Mouse (Mus musculus) ES-E14 (cell line): ENCODE results near the gene Gtf2h4.

ENCODE experiments used
- HCFC1 ChIP-seq: IDR thresholded peaks from 2 replicates; pipeline ENCODE4 v1.6.1; 2012; ENCODE audit warnings: low read length, inconsistent platforms, borderline replicate concordance; ENCODE audit not compliant: insufficient read depth
- ZC3H11A ChIP-seq: IDR thresholded peaks from 2 replicates; pipeline ENCODE4 v1.6.1; 2012; ENCODE audit warnings: low read depth, mild to moderate bottlenecking, inconsistent platforms, low read length, borderline replicate concordance
- ZNF384 ChIP-seq: IDR thresholded peaks from 2 replicates; pipeline ENCODE4 v1.6.1; 2012; ENCODE audit warnings: low read depth, low read length, inconsistent platforms

DNA sequence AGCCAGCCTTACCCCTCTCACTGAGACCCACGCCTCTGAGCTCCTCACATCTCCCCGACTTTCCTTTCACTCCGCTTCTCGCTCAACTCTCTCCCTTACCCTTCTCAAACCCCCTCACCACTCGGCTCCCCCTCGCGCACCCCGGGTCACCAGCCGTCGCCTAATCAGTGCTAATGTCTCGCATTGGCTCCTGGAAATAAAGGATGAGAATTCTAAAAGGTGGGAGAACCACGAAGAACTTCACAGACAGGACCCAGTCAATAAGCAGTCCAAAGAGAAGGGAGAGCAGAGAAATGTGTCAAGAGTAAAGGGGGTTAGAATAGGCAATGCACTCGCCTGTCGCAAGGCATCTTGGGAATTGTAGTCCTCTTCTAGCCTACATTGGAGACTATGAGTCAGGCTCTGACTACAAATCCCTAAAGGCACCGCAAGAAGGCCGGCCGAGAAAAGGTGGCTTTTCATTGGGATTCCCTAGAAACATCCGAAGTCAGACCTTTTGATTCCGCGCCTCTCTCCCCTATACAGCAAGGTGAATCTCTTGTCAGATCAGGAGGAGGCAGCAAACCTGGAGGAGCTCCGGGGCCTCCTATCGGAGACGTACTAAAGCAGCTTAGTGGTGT lies at the start of gene Gtf2h4:
- no peak for TF ChIP-seq ZC3H11A
- peak; percentile 95 for TF ChIP-seq HCFC1
- TF ChIP-seq ZNF384: no peak
